Mouse (Mus musculus) Patski (cell line): ENCODE measurements around the gene Cox6a2. TPM values are rescaled to one million over a fixed set of nuclear protein-coding genes. Genes with fewer than 3 reads are reported as not detected.
A peak's percentile ranks its signal among the peaks of the same experiment; 100 is the strongest.

Experiments
- ATAC-seq: fragments of 100-300 bp; one replicate; pipeline ENCODE4 v1.8.0; 2021
- CTCF ChIA-PET: fragments of 350-600 bp; sonication (Branson Sonifier 250); formaldehyde crosslinking; loops from one replicate; lab custom pipeline; 2022; ENCODE audit warnings: inconsistent platforms; lab: Charles Lee
- POLR2A ChIA-PET: fragments of 350-600 bp; sonication (Branson Sonifier 250); formaldehyde crosslinking; loops from one replicate; lab custom pipeline; 2022; ENCODE audit warnings: antibody characterized with exemption, inconsistent platforms; lab: Charles Lee
- DNase-seq: peaks from one replicate; pipeline ENCODE4 v3.0.0-alpha.2; 2011; ENCODE audit warnings: low read depth, low spot score
- H3K27me3 ChIP-seq: fragments of 371-371 bp; one replicate; pipeline ENCODE4 v1.5.1; 2021
- CTCF ChIP-seq: fragments of 100-300 bp; IDR thresholded peaks from one replicate; pipeline ENCODE4 v1.5.1; 2021
- in situ Hi-C: fragments of 300-500 bp; cut with MboI; formaldehyde crosslinking; loops from 3 replicates; pipeline ENCODE4 v1.11.1; 2018; ENCODE audit warnings: low pct_unique_long_range_greater_than_20kb, mixed read lengths
- polyA plus RNA-seq: library from polyadenylated mRNA; unstranded; gene quantifications from one replicate; pipeline ENCODE4 v1.2.3, GENCODE M21; 2021

The Cox6a2 gene
- polyA plus RNA-seq, 1 experiment from 2014 or later = 0.30 TPM

GRCm38 (mm10) chr7:128245547-128245946, 39.4 kb upstream of the Cox6a2 start:
- ChIA-PET CTCF (interaction anchor here (1.3 kb wide), 1 partner anchor 44 kb away, joined by 3 read pairs; no protein-coding TSS in a partner anchor), POLR2A (interaction anchor here (2.1 kb wide), 1 partner anchor 8 kb away, joined by 13 read pairs; the partner anchor contains the start of genes 9130023H24Rik and Armc5)
- no peak for ATAC-seq
- no peaks in the 10 kb centered on the region for H3K27me3 ChIP-seq
- in situ Hi-C loops = loop anchor here (5.0 kb wide), 3 partner anchors 47 to 457 kb away; no protein-coding TSS in a partner anchor
- DNase-seq = no peak
- TF ChIP-seq CTCF = no peak

GRCm38 (mm10) chr7:128244410-128245025, 38.3 kb upstream of the Cox6a2 start:
- in situ Hi-C loops = loop anchor here (5.0 kb wide), 3 partner anchors 48 to 458 kb away; no protein-coding TSS in a partner anchor
- H3K27me3 ChIP-seq = no peaks in the 10 kb centered on the region
- ChIA-PET CTCF (interaction anchor here (1.1 kb wide), 1 partner anchor 105 kb away, joined by 4 read pairs; no protein-coding TSS in a partner anchor), POLR2A (no interaction called here)
- ATAC-seq = peak; percentile 48
- DNase-seq = peak; percentile 57
- no peak for TF ChIP-seq CTCF

GRCm38 (mm10) chr7:128243921-128244320, 37.7 kb upstream of the Cox6a2 start:
- POLR2A ChIA-PET = no interaction called here
- CTCF ChIA-PET = interaction anchor here (1.1 kb wide), 1 partner anchor 105 kb away, joined by 4 read pairs; no protein-coding TSS in a partner anchor
- no peak for DNase-seq
- no peaks in the 10 kb centered on the region for H3K27me3 ChIP-seq
- no peak for ATAC-seq
- in situ Hi-C loops = no loop called here
- TF ChIP-seq CTCF = no peak

GRCm38 (mm10) chr7:128242331-128242730, 36.1 kb upstream of the Cox6a2 start:
- ChIA-PET POLR2A (no interaction called here), CTCF (no interaction called here)
- in situ Hi-C loops = no loop called here
- no peaks in the 10 kb centered on the region for H3K27me3 ChIP-seq
- no peak for TF ChIP-seq CTCF
- DNase-seq (no peak), ATAC-seq (no peak)

- ATAC-seq (no peak), DNase-seq (no peak)
- ChIA-PET CTCF (no interaction called here), POLR2A (interaction anchor here (1.1 kb wide), 2 partner anchors 9 to 12 kb away, joined by 3 read pairs; no protein-coding TSS in a partner anchor)
- in situ Hi-C loops = no loop called here
- H3K27me3 ChIP-seq = no peaks in the 10 kb centered on the region
- no peak for TF ChIP-seq CTCF
Measured at GRCm38 (mm10) chr7:128240131-128240784, 34.1 kb upstream of the Cox6a2 start.

GRCm38 (mm10) chr7:128238991-128239390, 32.8 kb upstream of the Cox6a2 start:
- in situ Hi-C loops = no loop called here
- no peaks in the 10 kb centered on the region for H3K27me3 ChIP-seq
- no peak for DNase-seq
- CTCF ChIA-PET = interaction anchor here (1.0 to 1.4 kb wide), 2 partner anchors 32 to 455 kb away, joined by 3 read pairs; no protein-coding TSS in a partner anchor
- ATAC-seq = no peak
- POLR2A ChIA-PET = interaction anchor here (2.8 kb wide), 1 partner anchor 8 kb away, joined by 13 read pairs; the partner anchor contains the start of gene Tgfb1i1
- TF ChIP-seq CTCF = no peak

GRCm38 (mm10) chr7:128237927-128238778, 32.0 kb upstream of the Cox6a2 start, which contains the start of gene 9130023H24Rik:
Gene 9130023H24Rik, minus strand, starts transcription at chr7:128238031.
- H3K27me3 ChIP-seq = no peaks in the 10 kb centered on the region
- TF ChIP-seq CTCF = no peak
- DNase-seq (peak; percentile 98), ATAC-seq (peak; percentile 88)
- POLR2A ChIA-PET = interaction anchor here (0.8 to 2.8 kb wide), 3 partner anchors 8 to 14 kb away, joined by 3 to 13 read pairs (median 3); partner anchors contain the start of gene Tgfb1i1
- CTCF ChIA-PET = interaction anchor here (1.0 to 1.6 kb wide), 4 partner anchors 9 to 456 kb away, joined by 3 read pairs; partner anchors contain the start of gene Tgfb1i1
- in situ Hi-C loops = no loop called here

GRCm38 (mm10) chr7:128237593-128237926, 31.4 kb upstream of the Cox6a2 start:
- H3K27me3 ChIP-seq = no peaks in the 10 kb centered on the region
- ChIA-PET POLR2A (interaction anchor here (0.9 to 2.8 kb wide), 2 partner anchors 9 to 11 kb away, joined by 3 to 13 read pairs; partner anchors contain the start of gene Tgfb1i1), CTCF (interaction anchor here (1.0 to 2.2 kb wide), 6 partner anchors 10 to 106 kb away, joined by 3 to 6 read pairs (median 3); partner anchors contain the start of gene Tgfb1i1)
- ATAC-seq = no peak
- in situ Hi-C loops = no loop called here
- DNase-seq = no peak
- no peak for TF ChIP-seq CTCF

- TF ChIP-seq CTCF = no peak
- DNase-seq = peak; percentile 27
- CTCF ChIA-PET = interaction anchor here (1.0 to 2.2 kb wide), 6 partner anchors 10 to 107 kb away, joined by 3 to 6 read pairs (median 3); partner anchors contain the start of gene Tgfb1i1
- H3K27me3 ChIP-seq = no peaks in the 10 kb centered on the region
- in situ Hi-C loops = no loop called here
- POLR2A ChIA-PET = interaction anchor here (0.9 to 2.8 kb wide), 2 partner anchors 10 to 11 kb away, joined by 3 to 13 read pairs; partner anchors contain the start of gene Tgfb1i1
- ATAC-seq = peak; percentile 23
Measured at GRCm38 (mm10) chr7:128236856-128237592, 30.8 kb upstream of the Cox6a2 start, which contains the start of gene Armc5. Gene Armc5, plus strand, starts transcription at chr7:128237342.
